Mouse (Mus musculus): ENCODE results near the gene Cltb. TPM values are rescaled to one million over a fixed set of nuclear protein-coding genes. Genes with fewer than 3 reads are reported as not detected.
A peak's percentile ranks its signal among the peaks of the same experiment; 100 is the strongest.

Gene Cltb
- polyA plus RNA-seq, 1 experiment = 32.3 TPM

DNA sequence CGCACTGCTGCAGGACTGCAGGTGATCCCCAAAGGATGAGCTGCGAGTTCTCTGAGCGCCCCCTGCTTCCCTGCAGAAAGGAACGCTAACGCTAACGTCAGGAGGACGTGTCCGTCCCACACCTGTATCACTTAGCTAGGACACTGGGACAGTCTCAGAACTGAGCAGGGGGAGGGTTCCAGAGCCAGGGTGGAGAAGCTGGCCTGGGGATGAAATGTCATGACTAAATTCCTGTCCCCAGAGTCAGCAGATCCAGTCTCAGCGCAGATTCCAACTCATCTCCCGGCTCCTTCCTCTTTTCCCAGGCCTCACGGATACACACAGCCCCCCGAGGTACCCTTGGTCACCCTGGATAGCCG is 552 bp downstream of the Cltb start:
- H3K79me3 ChIP-seq (ENCODE audit: low read depth) = no peaks in the 10 kb centered on the region
- H3K36me3 ChIP-seq (ENCODE audit: control insufficient read depth, insufficient read depth) = no peaks in the 10 kb centered on the region
- TF ChIP-seq MYOG (IDR thresholded peaks at IDR 0.05; ENCODE audit: control insufficient read depth, extremely low read depth, insufficient read length) (no peak), USF1 (IDR thresholded peaks at IDR 0.05; ENCODE audit: low read depth) (no peak), CEBPB (IDR thresholded peaks at IDR 0.05; ENCODE audit: low read depth) (no peak), CTCF (IDR thresholded peaks at IDR 0.05; ENCODE audit: control insufficient read depth, insufficient read depth, insufficient read length) (no peak), MYOD1 (IDR thresholded peaks at IDR 0.05; ENCODE audit: control insufficient read depth, insufficient read length, low read depth) (no peak), MAX (IDR thresholded peaks at IDR 0.05) (no peak), FOSL1 (IDR thresholded peaks at IDR 0.05; ENCODE audit: insufficient read depth, low read length, poor library complexity, severe bottlenecking) (no peak)
- no peaks in the 10 kb centered on the region for H3K79me2 ChIP-seq (ENCODE audit: control insufficient read depth, insufficient read depth)
- peak overlapping the region; percentile 49 for H3K4me3 ChIP-seq (ENCODE audit: insufficient read depth, poor library complexity, severe bottlenecking)
- H3ac ChIP-seq (ENCODE audit: control insufficient read depth, insufficient read length, low read depth) = peak overlapping the region; percentile 54
- no peaks in the 10 kb centered on the region for H3K27me3 ChIP-seq (ENCODE audit: control insufficient read depth, insufficient read depth, insufficient read length)

GRCm38 (mm10) chr13:54609301-54609700 is 1.8 kb downstream of the Cltb start:
- no peak for TF ChIP-seq CEBPB (IDR thresholded peaks at IDR 0.05; ENCODE audit: low read depth)
- TF ChIP-seq MYOD1 (IDR thresholded peaks at IDR 0.05; ENCODE audit: control insufficient read depth, insufficient read length, low read depth) = no peak
- no peak for TF ChIP-seq MYOG (IDR thresholded peaks at IDR 0.05; ENCODE audit: control insufficient read depth, extremely low read depth, insufficient read length)
- no peak for TF ChIP-seq MAX (IDR thresholded peaks at IDR 0.05)
- TF ChIP-seq FOSL1 (IDR thresholded peaks at IDR 0.05; ENCODE audit: insufficient read depth, low read length, poor library complexity, severe bottlenecking) = no peak
- no peak for TF ChIP-seq USF1 (IDR thresholded peaks at IDR 0.05; ENCODE audit: low read depth)
- no peak for TF ChIP-seq CTCF (IDR thresholded peaks at IDR 0.05; ENCODE audit: control insufficient read depth, insufficient read depth, insufficient read length)
- Histone ChIP-seq H3K79me3 (ENCODE audit: low read depth) (no peaks in the 10 kb centered on the region), H3K36me3 (ENCODE audit: control insufficient read depth, insufficient read depth) (no peaks in the 10 kb centered on the region), H3K27me3 (ENCODE audit: control insufficient read depth, insufficient read depth, insufficient read length) (no peaks in the 10 kb centered on the region), H3K4me3 (ENCODE audit: insufficient read depth, poor library complexity, severe bottlenecking) (no peak overlapping the region), H3ac (ENCODE audit: control insufficient read depth, insufficient read length, low read depth) (no peak overlapping the region), H3K79me2 (ENCODE audit: control insufficient read depth, insufficient read depth) (no peaks in the 10 kb centered on the region)

DNA sequence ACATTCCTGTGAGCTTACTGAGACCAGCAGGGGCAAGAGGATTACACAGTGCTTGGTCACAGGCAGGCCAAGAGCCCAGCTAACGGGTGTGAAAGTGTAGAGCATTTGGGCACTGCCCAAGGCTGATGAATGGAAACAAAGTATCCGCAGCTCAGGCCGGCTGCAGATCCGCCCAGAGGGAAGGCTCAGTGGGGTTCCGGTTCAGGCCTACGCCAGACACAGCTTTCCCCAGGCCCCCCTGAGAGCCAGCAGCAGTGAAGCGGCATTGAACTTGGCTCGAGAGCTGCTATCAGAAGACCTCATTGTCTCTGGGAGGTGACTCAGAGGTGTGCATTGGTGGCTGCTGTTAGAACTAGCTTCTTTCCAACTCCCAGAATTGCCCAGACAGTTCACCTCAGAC is 2.5 kb downstream of the Cltb start:
- no peak for TF ChIP-seq FOSL1 (IDR thresholded peaks at IDR 0.05; ENCODE audit: insufficient read depth, low read length, poor library complexity, severe bottlenecking)
- no peak for TF ChIP-seq MAX (IDR thresholded peaks at IDR 0.05)
- TF ChIP-seq USF1 (IDR thresholded peaks at IDR 0.05; ENCODE audit: low read depth) = no peak
- H3K79me2 ChIP-seq (ENCODE audit: control insufficient read depth, insufficient read depth) = no peaks in the 10 kb centered on the region

GRCm38 (mm10) chr13:54608002-54608401 is 3.1 kb downstream of the Cltb start:
- Histone ChIP-seq H3K79me3 (ENCODE audit: low read depth) (no peaks in the 10 kb centered on the region), H3K27me3 (ENCODE audit: control insufficient read depth, insufficient read depth, insufficient read length) (no peaks in the 10 kb centered on the region), H3ac (ENCODE audit: control insufficient read depth, insufficient read length, low read depth) (no peak overlapping the region), H3K79me2 (ENCODE audit: control insufficient read depth, insufficient read depth) (no peaks in the 10 kb centered on the region), H3K36me3 (ENCODE audit: control insufficient read depth, insufficient read depth) (no peaks in the 10 kb centered on the region), H3K4me3 (ENCODE audit: insufficient read depth, poor library complexity, severe bottlenecking) (no peak overlapping the region)
- no peak for TF ChIP-seq CTCF (IDR thresholded peaks at IDR 0.05; ENCODE audit: control insufficient read depth, insufficient read depth, insufficient read length)
- TF ChIP-seq MYOD1 (IDR thresholded peaks at IDR 0.05; ENCODE audit: control insufficient read depth, insufficient read length, low read depth) = no peak
- no peak for TF ChIP-seq FOSL1 (IDR thresholded peaks at IDR 0.05; ENCODE audit: insufficient read depth, low read length, poor library complexity, severe bottlenecking)
- TF ChIP-seq USF1 (IDR thresholded peaks at IDR 0.05; ENCODE audit: low read depth) = no peak
- no peak for TF ChIP-seq MYOG (IDR thresholded peaks at IDR 0.05; ENCODE audit: control insufficient read depth, extremely low read depth, insufficient read length)
- no peak for TF ChIP-seq MAX (IDR thresholded peaks at IDR 0.05)
- TF ChIP-seq CEBPB (IDR thresholded peaks at IDR 0.05; ENCODE audit: low read depth) = no peak

More for the DNA sequence above, 2.5 kb downstream of the Cltb start:
- Histone ChIP-seq H3ac (ENCODE audit: control insufficient read depth, insufficient read length, low read depth) (no peak overlapping the region), H3K4me3 (ENCODE audit: insufficient read depth, poor library complexity, severe bottlenecking) (no peak overlapping the region), H3K36me3 (ENCODE audit: control insufficient read depth, insufficient read depth) (no peaks in the 10 kb centered on the region), H3K79me3 (ENCODE audit: low read depth) (no peaks in the 10 kb centered on the region), H3K27me3 (ENCODE audit: control insufficient read depth, insufficient read depth, insufficient read length) (no peaks in the 10 kb centered on the region)

GRCm38 (mm10) chr13:54607204-54607603 is 3.9 kb downstream of the Cltb start:
- no peaks in the 10 kb centered on the region for H3K36me3 ChIP-seq (ENCODE audit: control insufficient read depth, insufficient read depth)
- H3K79me2 ChIP-seq (ENCODE audit: control insufficient read depth, insufficient read depth) = no peaks in the 10 kb centered on the region
- TF ChIP-seq MAX (IDR thresholded peaks at IDR 0.05) (no peak), USF1 (IDR thresholded peaks at IDR 0.05; ENCODE audit: low read depth) (no peak), FOSL1 (IDR thresholded peaks at IDR 0.05; ENCODE audit: insufficient read depth, low read length, poor library complexity, severe bottlenecking) (no peak), CTCF (IDR thresholded peaks at IDR 0.05; ENCODE audit: control insufficient read depth, insufficient read depth, insufficient read length) (no peak), MYOG (IDR thresholded peaks at IDR 0.05; ENCODE audit: control insufficient read depth, extremely low read depth, insufficient read length) (no peak), CEBPB (IDR thresholded peaks at IDR 0.05; ENCODE audit: low read depth) (no peak), MYOD1 (IDR thresholded peaks at IDR 0.05; ENCODE audit: control insufficient read depth, insufficient read length, low read depth) (no peak)

DNA sequence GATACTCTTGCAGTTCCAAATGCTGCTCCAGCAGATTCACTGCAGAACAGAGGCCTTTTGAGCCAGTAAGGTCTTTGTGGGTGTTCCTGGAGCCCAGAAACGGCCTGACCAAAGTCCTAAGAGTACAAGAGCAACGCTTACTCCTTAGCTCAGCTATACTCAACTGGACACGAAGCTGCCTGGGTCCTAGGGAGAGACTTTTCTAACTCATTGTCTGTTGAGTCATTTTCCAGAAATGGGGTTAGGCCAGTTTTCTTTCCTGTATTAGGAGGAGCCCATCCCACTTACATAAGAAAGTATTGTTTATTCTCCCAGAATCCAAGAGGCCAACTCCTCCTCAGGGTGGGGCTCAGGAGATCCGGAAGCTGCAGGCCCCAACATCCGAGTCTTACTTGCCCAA is 5.7 kb downstream of the Cltb start:
- H3ac ChIP-seq (ENCODE audit: control insufficient read depth, insufficient read length, low read depth) = no peak overlapping the region
- no peaks in the 10 kb centered on the region for H3K36me3 ChIP-seq (ENCODE audit: control insufficient read depth, insufficient read depth)
- TF ChIP-seq CEBPB (IDR thresholded peaks at IDR 0.05; ENCODE audit: low read depth) = no peak
- TF ChIP-seq MAX (IDR thresholded peaks at IDR 0.05) = no peak
- TF ChIP-seq MYOD1 (IDR thresholded peaks at IDR 0.05; ENCODE audit: control insufficient read depth, insufficient read length, low read depth) = no peak
- no peak for TF ChIP-seq FOSL1 (IDR thresholded peaks at IDR 0.05; ENCODE audit: insufficient read depth, low read length, poor library complexity, severe bottlenecking)
- no peak for TF ChIP-seq MYOG (IDR thresholded peaks at IDR 0.05; ENCODE audit: control insufficient read depth, extremely low read depth, insufficient read length)
- TF ChIP-seq CTCF (IDR thresholded peaks at IDR 0.05; ENCODE audit: control insufficient read depth, insufficient read depth, insufficient read length) = no peak
- TF ChIP-seq USF1 (IDR thresholded peaks at IDR 0.05; ENCODE audit: low read depth) = no peak
- no peaks in the 10 kb centered on the region for H3K79me3 ChIP-seq (ENCODE audit: low read depth)
- H3K79me2 ChIP-seq (ENCODE audit: control insufficient read depth, insufficient read depth) = no peaks in the 10 kb centered on the region
- H3K4me3 ChIP-seq (ENCODE audit: insufficient read depth, poor library complexity, severe bottlenecking) = no peak overlapping the region
- H3K27me3 ChIP-seq (ENCODE audit: control insufficient read depth, insufficient read depth, insufficient read length) = no peaks in the 10 kb centered on the region

More at GRCm38 (mm10) chr13:54607204-54607603, 3.9 kb downstream of the Cltb start:
- no peaks in the 10 kb centered on the region for H3K79me3 ChIP-seq (ENCODE audit: low read depth)
- H3K4me3 ChIP-seq (ENCODE audit: insufficient read depth, poor library complexity, severe bottlenecking) = no peak overlapping the region
- H3ac ChIP-seq (ENCODE audit: control insufficient read depth, insufficient read length, low read depth) = no peak overlapping the region
- no peaks in the 10 kb centered on the region for H3K27me3 ChIP-seq (ENCODE audit: control insufficient read depth, insufficient read depth, insufficient read length)
